Mouse (Mus musculus) lung, postnatal 0 days (tissue): ENCODE measurements at regions not wholly inside any gene's neighbourhood (a gene's known extent, or its start where the extent isn't known, plus 50 kb on each side); places are given as distances from the start of the nearest gene placed in this dataset.

ENCODE experiments used
- CTCF ChIP-seq: IDR thresholded peaks from 2 replicates; pipeline ENCODE4 v1.5.1; 2016; ENCODE audit warnings: antibody characterized with exemption, mild to moderate bottlenecking
- EP300 ChIP-seq: IDR thresholded peaks from 2 replicates; pipeline ENCODE4 v1.6.1; 2016; ENCODE audit warnings: antibody characterized with exemption, mild to moderate bottlenecking, control low read depth

DNA sequence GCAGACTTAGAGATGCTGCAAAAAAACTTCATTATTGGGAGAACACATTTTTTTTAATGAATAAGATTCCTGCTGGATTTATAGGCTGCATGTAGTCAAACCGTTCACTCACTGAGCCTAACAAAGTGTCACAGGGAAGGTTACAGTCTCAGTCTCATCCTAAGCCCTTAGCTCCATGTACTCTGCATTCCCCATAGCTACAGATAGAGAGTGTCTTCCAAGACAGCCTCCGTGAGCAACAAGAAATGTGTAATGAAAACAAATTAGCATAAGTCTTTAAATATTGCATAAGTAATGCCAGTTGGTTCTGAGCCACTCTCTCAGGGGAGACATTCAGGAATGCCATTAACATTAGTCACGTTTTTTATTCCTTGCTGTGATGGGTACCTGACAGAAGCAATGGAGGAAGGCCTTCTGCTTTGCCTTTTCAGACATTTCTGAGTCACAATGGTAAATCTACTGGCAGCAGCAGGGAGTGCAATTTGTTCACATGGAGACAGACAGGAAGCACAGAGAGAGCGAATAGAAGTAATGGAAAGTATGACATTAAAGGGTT is 376.7 kb downstream of the Fam84b start:
- no peak for TF ChIP-seq CTCF
- TF ChIP-seq EP300 = no peak
